Mouse (Mus musculus): ENCODE measurements at regions not wholly inside any gene's neighbourhood (a gene's known extent, or its start where the extent isn't known, plus 50 kb on each side); places are given as distances from the start of the nearest gene placed in this dataset.

DNA sequence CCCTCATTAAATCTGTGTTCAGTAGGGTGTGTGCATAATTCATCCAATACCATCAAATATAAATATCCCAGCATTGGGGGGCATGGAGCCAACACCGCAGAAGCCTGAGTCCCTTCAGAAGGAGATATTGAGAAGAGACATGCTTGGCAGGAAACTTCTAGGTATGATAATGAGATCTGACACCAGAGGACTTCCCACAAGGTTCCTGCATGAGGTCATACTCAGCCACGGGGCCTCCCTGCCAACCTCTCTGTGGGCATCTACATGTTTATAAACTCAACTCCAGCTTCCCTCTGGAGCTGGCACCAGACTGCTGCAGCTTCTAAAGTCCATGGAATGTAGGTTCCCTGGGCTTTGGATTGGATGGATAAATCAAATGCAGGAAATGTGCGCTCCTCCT, 587.4 kb upstream of the Kdm8 start:
- no peaks in the 10 kb centered on the region for H3K79me3 ChIP-seq (ENCODE audit: low read depth)
- no peak overlapping the region for H3ac ChIP-seq (ENCODE audit: control insufficient read depth, insufficient read length, low read depth)
- H3K79me2 ChIP-seq (ENCODE audit: control insufficient read depth, insufficient read depth), result no peaks in the 10 kb centered on the region
- no peaks in the 10 kb centered on the region for H3K27me3 ChIP-seq (ENCODE audit: control insufficient read depth, insufficient read depth, insufficient read length)
- no peaks in the 10 kb centered on the region for H3K36me3 ChIP-seq (ENCODE audit: control insufficient read depth, insufficient read depth)
- TF ChIP-seq MYOD1 (IDR thresholded peaks at IDR 0.05; ENCODE audit: control insufficient read depth, insufficient read length, low read depth) (no peak), MYOG (IDR thresholded peaks at IDR 0.05; ENCODE audit: control insufficient read depth, extremely low read depth, insufficient read length) (no peak), USF1 (IDR thresholded peaks at IDR 0.05; ENCODE audit: low read depth) (no peak), CEBPB (IDR thresholded peaks at IDR 0.05; ENCODE audit: low read depth) (no peak), CTCF (IDR thresholded peaks at IDR 0.05; ENCODE audit: control insufficient read depth, insufficient read depth, insufficient read length) (no peak), MAX (IDR thresholded peaks at IDR 0.05) (no peak), FOSL1 (IDR thresholded peaks at IDR 0.05; ENCODE audit: insufficient read depth, low read length, poor library complexity, severe bottlenecking) (no peak)
- H3K4me3 ChIP-seq (ENCODE audit: insufficient read depth, poor library complexity, severe bottlenecking), result no peak overlapping the region

DNA sequence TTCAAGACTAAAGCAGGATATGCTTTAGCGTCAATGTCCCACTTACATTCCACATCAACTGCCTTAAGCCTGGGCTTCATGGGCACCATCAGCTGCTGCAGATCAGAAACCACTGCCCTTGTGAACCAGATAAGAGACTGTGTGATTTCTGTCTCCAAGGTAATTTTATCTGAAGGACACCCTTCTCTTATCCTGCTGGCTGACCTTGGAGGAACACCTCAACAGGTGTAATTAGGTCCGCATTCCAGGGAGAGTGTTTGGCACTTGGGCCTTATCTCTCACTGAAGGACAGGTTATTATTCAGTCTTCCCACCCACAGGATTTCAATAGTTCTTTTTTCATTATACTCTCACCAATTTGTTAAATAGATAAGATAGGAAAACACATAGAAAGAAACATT, 583.1 kb upstream of the Kdm8 start:
- Histone ChIP-seq H3K27me3 (ENCODE audit: control insufficient read depth, insufficient read depth, insufficient read length) (no peaks in the 10 kb centered on the region), H3ac (ENCODE audit: control insufficient read depth, insufficient read length, low read depth) (no peak overlapping the region), H3K4me3 (ENCODE audit: insufficient read depth, poor library complexity, severe bottlenecking) (no peak overlapping the region), H3K79me2 (ENCODE audit: control insufficient read depth, insufficient read depth) (no peaks in the 10 kb centered on the region), H3K79me3 (ENCODE audit: low read depth) (no peaks in the 10 kb centered on the region), H3K36me3 (ENCODE audit: control insufficient read depth, insufficient read depth) (no peaks in the 10 kb centered on the region)
- no peak for TF ChIP-seq CEBPB (IDR thresholded peaks at IDR 0.05; ENCODE audit: low read depth)
- no peak for TF ChIP-seq MYOD1 (IDR thresholded peaks at IDR 0.05; ENCODE audit: control insufficient read depth, insufficient read length, low read depth)
- TF ChIP-seq MYOG (IDR thresholded peaks at IDR 0.05; ENCODE audit: control insufficient read depth, extremely low read depth, insufficient read length), result no peak
- no peak for TF ChIP-seq MAX (IDR thresholded peaks at IDR 0.05)
- TF ChIP-seq USF1 (IDR thresholded peaks at IDR 0.05; ENCODE audit: low read depth), result no peak
- no peak for TF ChIP-seq CTCF (IDR thresholded peaks at IDR 0.05; ENCODE audit: control insufficient read depth, insufficient read depth, insufficient read length)
- TF ChIP-seq FOSL1 (IDR thresholded peaks at IDR 0.05; ENCODE audit: insufficient read depth, low read length, poor library complexity, severe bottlenecking), result no peak

DNA sequence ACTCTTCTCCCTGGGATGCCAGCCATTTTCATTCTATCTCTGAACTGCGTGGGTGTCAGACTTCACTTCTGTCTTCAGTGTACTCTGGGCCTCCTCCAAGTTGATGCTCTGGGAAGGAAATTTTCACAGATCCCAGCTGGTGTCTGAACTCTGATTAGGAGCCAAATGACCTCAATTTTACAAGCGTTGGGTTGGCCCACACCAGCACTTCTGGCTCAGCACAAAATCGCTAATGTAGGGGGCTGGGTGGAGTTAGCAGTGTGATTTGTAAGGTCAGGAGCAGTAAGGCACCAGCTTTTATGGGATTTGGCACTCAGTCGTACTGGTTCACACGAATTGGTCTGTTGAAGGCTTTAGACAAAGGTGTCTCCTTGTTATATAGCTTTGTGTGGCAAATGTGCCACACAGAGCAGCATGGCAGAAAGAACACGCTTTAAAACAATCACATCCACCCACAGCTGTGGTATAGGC, 576.3 kb upstream of the Kdm8 start:
- no peak overlapping the region for H3K4me3 ChIP-seq (ENCODE audit: insufficient read depth, poor library complexity, severe bottlenecking)
- TF ChIP-seq FOSL1 (IDR thresholded peaks at IDR 0.05; ENCODE audit: insufficient read depth, low read length, poor library complexity, severe bottlenecking) (no peak), MAX (IDR thresholded peaks at IDR 0.05) (no peak), CEBPB (IDR thresholded peaks at IDR 0.05; ENCODE audit: low read depth) (no peak), MYOD1 (IDR thresholded peaks at IDR 0.05; ENCODE audit: control insufficient read depth, insufficient read length, low read depth) (no peak), CTCF (IDR thresholded peaks at IDR 0.05; ENCODE audit: control insufficient read depth, insufficient read depth, insufficient read length) (no peak), USF1 (IDR thresholded peaks at IDR 0.05; ENCODE audit: low read depth) (no peak), MYOG (IDR thresholded peaks at IDR 0.05; ENCODE audit: control insufficient read depth, extremely low read depth, insufficient read length) (no peak)
- no peaks in the 10 kb centered on the region for H3K79me2 ChIP-seq (ENCODE audit: control insufficient read depth, insufficient read depth)
- H3K36me3 ChIP-seq (ENCODE audit: control insufficient read depth, insufficient read depth), result no peaks in the 10 kb centered on the region
- no peaks in the 10 kb centered on the region for H3K27me3 ChIP-seq (ENCODE audit: control insufficient read depth, insufficient read depth, insufficient read length)
- no peak overlapping the region for H3ac ChIP-seq (ENCODE audit: control insufficient read depth, insufficient read length, low read depth)
- no peaks in the 10 kb centered on the region for H3K79me3 ChIP-seq (ENCODE audit: low read depth)

DNA sequence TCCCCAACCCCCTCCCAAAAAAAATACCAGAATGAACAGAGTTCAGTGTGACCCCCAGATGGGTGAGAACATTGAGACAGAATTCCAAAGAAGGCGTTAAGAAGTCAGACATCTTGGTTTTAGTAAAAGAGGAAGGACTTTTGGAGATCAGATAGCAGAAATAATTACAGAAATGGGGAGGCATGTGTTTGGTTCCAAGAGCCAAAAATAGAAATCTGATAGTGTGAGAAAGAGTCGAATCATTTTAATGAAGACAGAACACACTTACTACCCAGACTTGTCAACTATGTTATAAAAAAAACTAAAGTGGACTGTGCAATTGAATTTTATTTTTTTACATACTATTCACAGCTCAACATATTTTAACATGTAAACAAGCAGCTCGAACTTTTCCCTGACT, 575.9 kb upstream of the Kdm8 start:
- Histone ChIP-seq H3K79me3 (ENCODE audit: low read depth) (no peaks in the 10 kb centered on the region), H3K4me3 (ENCODE audit: insufficient read depth, poor library complexity, severe bottlenecking) (no peak overlapping the region), H3ac (ENCODE audit: control insufficient read depth, insufficient read length, low read depth) (no peak overlapping the region), H3K79me2 (ENCODE audit: control insufficient read depth, insufficient read depth) (no peaks in the 10 kb centered on the region), H3K36me3 (ENCODE audit: control insufficient read depth, insufficient read depth) (no peaks in the 10 kb centered on the region), H3K27me3 (ENCODE audit: control insufficient read depth, insufficient read depth, insufficient read length) (no peaks in the 10 kb centered on the region)
- TF ChIP-seq USF1 (IDR thresholded peaks at IDR 0.05; ENCODE audit: low read depth), result no peak
- no peak for TF ChIP-seq CEBPB (IDR thresholded peaks at IDR 0.05; ENCODE audit: low read depth)
- TF ChIP-seq MYOD1 (IDR thresholded peaks at IDR 0.05; ENCODE audit: control insufficient read depth, insufficient read length, low read depth), result no peak
- TF ChIP-seq MYOG (IDR thresholded peaks at IDR 0.05; ENCODE audit: control insufficient read depth, extremely low read depth, insufficient read length), result no peak
- TF ChIP-seq MAX (IDR thresholded peaks at IDR 0.05), result no peak
- no peak for TF ChIP-seq CTCF (IDR thresholded peaks at IDR 0.05; ENCODE audit: control insufficient read depth, insufficient read depth, insufficient read length)
- no peak for TF ChIP-seq FOSL1 (IDR thresholded peaks at IDR 0.05; ENCODE audit: insufficient read depth, low read length, poor library complexity, severe bottlenecking)

DNA sequence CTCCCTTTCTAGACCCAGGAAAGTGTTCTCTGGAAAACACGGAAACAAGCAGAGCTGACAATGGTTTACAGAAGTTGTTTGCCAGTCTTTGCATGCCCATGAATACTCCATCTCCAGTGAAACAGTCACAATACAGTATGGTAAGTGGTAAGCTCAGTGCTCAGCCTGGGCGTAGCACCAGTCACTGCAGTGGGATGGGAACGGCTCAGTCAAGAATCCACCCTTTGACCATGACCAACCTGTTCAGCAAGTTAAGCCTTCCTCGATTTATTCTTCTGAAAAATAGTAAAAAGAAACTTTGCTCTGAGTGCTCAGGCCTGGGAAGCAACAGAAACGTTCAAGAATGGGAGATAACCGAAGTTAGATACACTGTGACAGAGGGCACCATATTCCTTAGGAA, 563.7 kb upstream of the Kdm8 start:
- H3K4me3 ChIP-seq (ENCODE audit: insufficient read depth, poor library complexity, severe bottlenecking), result no peak overlapping the region
- H3K27me3 ChIP-seq (ENCODE audit: control insufficient read depth, insufficient read depth, insufficient read length), result no peaks in the 10 kb centered on the region
- H3K36me3 ChIP-seq (ENCODE audit: control insufficient read depth, insufficient read depth), result no peaks in the 10 kb centered on the region
- H3K79me2 ChIP-seq (ENCODE audit: control insufficient read depth, insufficient read depth), result no peaks in the 10 kb centered on the region
- no peaks in the 10 kb centered on the region for H3K79me3 ChIP-seq (ENCODE audit: low read depth)
- no peak for TF ChIP-seq FOSL1 (IDR thresholded peaks at IDR 0.05; ENCODE audit: insufficient read depth, low read length, poor library complexity, severe bottlenecking)
- no peak for TF ChIP-seq MYOG (IDR thresholded peaks at IDR 0.05; ENCODE audit: control insufficient read depth, extremely low read depth, insufficient read length)
- no peak overlapping the region for H3ac ChIP-seq (ENCODE audit: control insufficient read depth, insufficient read length, low read depth)

GRCm38 (mm10) chr7:124907233-124907632, 537.2 kb upstream of the Kdm8 start:
- Histone ChIP-seq H3ac (ENCODE audit: control insufficient read depth, insufficient read length, low read depth) (no peak overlapping the region), H3K79me3 (ENCODE audit: low read depth) (no peaks in the 10 kb centered on the region), H3K4me3 (ENCODE audit: insufficient read depth, poor library complexity, severe bottlenecking) (no peak overlapping the region), H3K27me3 (ENCODE audit: control insufficient read depth, insufficient read depth, insufficient read length) (no peaks in the 10 kb centered on the region), H3K36me3 (ENCODE audit: control insufficient read depth, insufficient read depth) (no peaks in the 10 kb centered on the region), H3K79me2 (ENCODE audit: control insufficient read depth, insufficient read depth) (no peaks in the 10 kb centered on the region)
- TF ChIP-seq CEBPB (IDR thresholded peaks at IDR 0.05; ENCODE audit: low read depth), result no peak
- no peak for TF ChIP-seq MYOD1 (IDR thresholded peaks at IDR 0.05; ENCODE audit: control insufficient read depth, insufficient read length, low read depth)
- TF ChIP-seq FOSL1 (IDR thresholded peaks at IDR 0.05; ENCODE audit: insufficient read depth, low read length, poor library complexity, severe bottlenecking), result no peak
- TF ChIP-seq MAX (IDR thresholded peaks at IDR 0.05), result no peak
- TF ChIP-seq CTCF (IDR thresholded peaks at IDR 0.05; ENCODE audit: control insufficient read depth, insufficient read depth, insufficient read length), result no peak
- TF ChIP-seq USF1 (IDR thresholded peaks at IDR 0.05; ENCODE audit: low read depth), result no peak
- TF ChIP-seq MYOG (IDR thresholded peaks at IDR 0.05; ENCODE audit: control insufficient read depth, extremely low read depth, insufficient read length), result no peak

All from C2C12 (cell line).